Mouse (Mus musculus): Measurements from ENCODE around the gene Foxp1.
A peak's percentile ranks its signal among the peaks of the same experiment; 100 is the strongest.

Gene Foxp1

GRCm38 (mm10) chr6:99096776-99097166 is 425.8 kb downstream of the Foxp1 start:
- no peak for DNase-seq (ENCODE audit: low read depth, low spot score)

- peak; percentile 34 for DNase-seq (ENCODE audit: low read depth, low spot score)
These were observed 426.3 kb downstream of the Foxp1 start for GRCm38 (mm10) chr6:99096105-99096775.

- DNase-seq (ENCODE audit: low read depth, low spot score): no peak
These were observed 427.1 kb downstream of the Foxp1 start for GRCm38 (mm10) chr6:99095185-99096104.

- peak; percentile 31 for DNase-seq (ENCODE audit: low read depth, low spot score)
These were observed 428.1 kb downstream of the Foxp1 start for GRCm38 (mm10) chr6:99094339-99094989.

GRCm38 (mm10) chr6:99093856-99094255 is 428.7 kb downstream of the Foxp1 start:
- DNase-seq (ENCODE audit: low read depth, low spot score): peak; percentile 71

GRCm38 (mm10) chr6:99093208-99093607 is 429.3 kb downstream of the Foxp1 start:
- no peak for DNase-seq (ENCODE audit: low read depth, low spot score)

GRCm38 (mm10) chr6:99091799-99092198 is 430.7 kb downstream of the Foxp1 start:
- DNase-seq (ENCODE audit: low read depth, low spot score): no peak

- peak; percentile 29 for DNase-seq (ENCODE audit: low read depth, low spot score)
These were observed 434.9 kb downstream of the Foxp1 start for GRCm38 (mm10) chr6:99087598-99087997.

- peak; percentile 79 for DNase-seq (ENCODE audit: low read depth, low spot score)
These were observed 437.6 kb downstream of the Foxp1 start for GRCm38 (mm10) chr6:99084956-99085355.

GRCm38 (mm10) chr6:99081259-99081658 is 441.3 kb downstream of the Foxp1 start:
- no peak for DNase-seq (ENCODE audit: low read depth, low spot score)

- DNase-seq (ENCODE audit: low read depth, low spot score): peak; percentile 83
These were observed 443.3 kb downstream of the Foxp1 start for GRCm38 (mm10) chr6:99079041-99079835.

GRCm38 (mm10) chr6:99078089-99078488 is 444.4 kb downstream of the Foxp1 start:
- DNase-seq (ENCODE audit: low read depth, low spot score): no peak

GRCm38 (mm10) chr6:99073303-99074271 is 448.9 kb downstream of the Foxp1 start:
- no peak for DNase-seq (ENCODE audit: low read depth, low spot score)

GRCm38 (mm10) chr6:99070710-99071109 is 451.8 kb downstream of the Foxp1 start:
- DNase-seq (ENCODE audit: low read depth, low spot score): no peak

- DNase-seq (ENCODE audit: low read depth, low spot score): no peak
These were observed 452.8 kb downstream of the Foxp1 start for GRCm38 (mm10) chr6:99069726-99070125.

GRCm38 (mm10) chr6:99065569-99066353 is 456.8 kb downstream of the Foxp1 start:
- no peak for DNase-seq (ENCODE audit: low read depth, low spot score)

GRCm38 (mm10) chr6:99063982-99064484 is 458.5 kb downstream of the Foxp1 start:
- no peak for DNase-seq (ENCODE audit: low read depth, low spot score)

GRCm38 (mm10) chr6:99062931-99063330 is 459.6 kb downstream of the Foxp1 start:
- DNase-seq (ENCODE audit: low read depth, low spot score): no peak

GRCm38 (mm10) chr6:99058688-99059087 is 463.8 kb downstream of the Foxp1 start:
- DNase-seq (ENCODE audit: low read depth, low spot score): no peak

All from brain, adult 2 months (tissue).